Mouse (Mus musculus) lung, postnatal 0 days (tissue): ENCODE measurements at regions not wholly inside any gene's neighbourhood (a gene's known extent, or its start where the extent isn't known, plus 50 kb on each side); places are given as distances from the start of the nearest gene placed in this dataset.

Source experiments
- ATAC-seq: fragments of 200-750 bp; cut with Nextera tagmentation; 2 replicates; pipeline ENCODE4 v1.8.0; 2017; ENCODE audit warnings: moderate library complexity
- DNase-seq: peaks from one replicate; pipeline ENCODE4 v3.0.0-alpha.2; 2016; ENCODE audit warnings: low spot score
- H3K27ac ChIP-seq: fragments of 300-500 bp; sonication (generic); 2 replicates; pipeline ENCODE4 v1.5.1; 2014; ENCODE audit warnings: antibody characterized with exemption, mild to moderate bottlenecking, low read length, mixed read lengths
- H3K27me3 ChIP-seq: fragments of 300-500 bp; sonication (generic); replicated peaks from 2 replicates; pipeline ENCODE4 v1.6.1; 2014; ENCODE audit warnings: low read length, mixed read lengths; ENCODE audit not compliant: insufficient read depth
- H3K36me3 ChIP-seq: fragments of 300-500 bp; sonication (generic); 2 replicates; pipeline ENCODE4 v1.6.1; 2014; ENCODE audit warnings: low read length, mixed read lengths; ENCODE audit not compliant: insufficient read depth
- H3K4me1 ChIP-seq: fragments of 300-500 bp; sonication (generic); 2 replicates; pipeline ENCODE4 v1.6.1; 2014; ENCODE audit warnings: antibody characterized with exemption, low read depth, low read length, mixed read lengths; ENCODE audit not compliant: insufficient read depth
- H3K4me2 ChIP-seq: fragments of 300-500 bp; sonication (generic); replicated peaks from 2 replicates; pipeline ENCODE4 v1.6.1; 2014; ENCODE audit warnings: low read depth, mild to moderate bottlenecking, low read length, moderate library complexity, mixed read lengths
- H3K4me3 ChIP-seq: fragments of 300-500 bp; sonication (generic); 2 replicates; pipeline ENCODE4 v1.5.1; 2014; ENCODE audit warnings: low read depth, low read length
- H3K9ac ChIP-seq: fragments of 300-500 bp; sonication (generic); replicated peaks from 2 replicates; pipeline ENCODE4 v1.6.1; 2014; ENCODE audit warnings: low read depth, mild to moderate bottlenecking
- H3K9me3 ChIP-seq: fragments of 300-500 bp; sonication (generic); 2 replicates; pipeline ENCODE4 v1.6.1; 2016; ENCODE audit warnings: low read length, mixed read lengths
- CTCF ChIP-seq: IDR thresholded peaks from 2 replicates; pipeline ENCODE4 v1.5.1; 2016; ENCODE audit warnings: antibody characterized with exemption, mild to moderate bottlenecking
- EP300 ChIP-seq: IDR thresholded peaks from 2 replicates; pipeline ENCODE4 v1.6.1; 2016; ENCODE audit warnings: antibody characterized with exemption, mild to moderate bottlenecking, control low read depth
- WGBS: fragments of 180-500 bp; shearing (Covaris S2); extraction: QIAGEN DNeasy Blood & Tissue Kit; methylation state at CpG from one replicate; pipeline ENCODE4 v1.1.7; 2014; 5-methylcytosine and 5-hydroxymethylcytosine counted together

GRCm38 (mm10) chr8:8802761-8803340 lies 112.5 kb upstream of the Arglu1 start:
- no peak overlapping the region for H3K4me3 ChIP-seq
- ATAC-seq: no peak

GRCm38 (mm10) chr8:8802317-8802716 lies 112.0 kb upstream of the Arglu1 start:
- H3K4me1 ChIP-seq: no peaks in the 10 kb centered on the region
- H3K36me3 ChIP-seq: no peaks in the 10 kb centered on the region
- TF ChIP-seq EP300 (no peak), CTCF (0 out of 2 replicates have a peak, but pooled peaks have one; percentile 3)
- no peak overlapping the region for H3K9ac ChIP-seq
- no peaks in the 10 kb centered on the region for H3K27me3 ChIP-seq
- DNase-seq: no peak
- WGBS: 59% methylated on average over 5 of the region's 5 CpGs
- no peak overlapping the region for H3K4me2 ChIP-seq
- no peak overlapping the region for H3K27ac ChIP-seq
- H3K9me3 ChIP-seq: no peaks in the 10 kb centered on the region
- H3K4me3 ChIP-seq: no peak overlapping the region
- ATAC-seq: no peak

More at GRCm38 (mm10) chr8:8802761-8803340, 112.5 kb upstream of the Arglu1 start:
- H3K27me3 ChIP-seq: no peaks in the 10 kb centered on the region
- H3K9ac ChIP-seq: no peak overlapping the region
- H3K27ac ChIP-seq: no peak overlapping the region
- no peaks in the 10 kb centered on the region for H3K36me3 ChIP-seq
- no peak for DNase-seq
- no peak overlapping the region for H3K4me2 ChIP-seq
- TF ChIP-seq EP300: no peak
- no peak for TF ChIP-seq CTCF
- no peaks in the 10 kb centered on the region for H3K9me3 ChIP-seq
- WGBS: 75% methylated on average over 6 of the region's 6 CpGs
- H3K4me1 ChIP-seq: no peaks in the 10 kb centered on the region

- no peaks in the 10 kb centered on the region for H3K27me3 ChIP-seq
- no peaks in the 10 kb centered on the region for H3K36me3 ChIP-seq
- DNase-seq (peak; percentile 33), ATAC-seq (peak; percentile 65)
- WGBS: 28% methylated on average over 5 of the region's 5 CpGs
- TF ChIP-seq CTCF: 0 out of 2 replicates have a peak, but pooled peaks have one; percentile 6
- TF ChIP-seq EP300: no peak
- H3K27ac ChIP-seq: no peak overlapping the region
- H3K9ac ChIP-seq: no peak overlapping the region
- no peaks in the 10 kb centered on the region for H3K4me1 ChIP-seq
- H3K4me2 ChIP-seq: no peak overlapping the region
- no peaks in the 10 kb centered on the region for H3K9me3 ChIP-seq
- no peak overlapping the region for H3K4me3 ChIP-seq
Measured at GRCm38 (mm10) chr8:8801578-8801977, 111.3 kb upstream of the Arglu1 start.

- Histone ChIP-seq H3K9ac (no peak overlapping the region), H3K27ac (no peak overlapping the region), H3K27me3 (no peaks in the 10 kb centered on the region), H3K4me3 (no peak overlapping the region), H3K36me3 (no peaks in the 10 kb centered on the region), H3K4me2 (no peak overlapping the region), H3K9me3 (no peaks in the 10 kb centered on the region), H3K4me1 (no peaks in the 10 kb centered on the region)
- ATAC-seq (no peak), DNase-seq (no peak)
- no peak for TF ChIP-seq EP300
- no peak for TF ChIP-seq CTCF
- WGBS: 47% methylated on average over 3 of the region's 3 CpGs
Measured at GRCm38 (mm10) chr8:8797521-8797920, 107.2 kb upstream of the Arglu1 start.

GRCm38 (mm10) chr8:8796951-8797350 lies 106.6 kb upstream of the Arglu1 start:
- TF ChIP-seq EP300: no peak
- TF ChIP-seq CTCF: no peak
- WGBS: 18% methylated on average over 9 of the region's 9 CpGs
- ATAC-seq (no peak), DNase-seq (no peak)
- Histone ChIP-seq H3K27ac (no peak overlapping the region), H3K4me1 (no peaks in the 10 kb centered on the region), H3K9ac (no peak overlapping the region), H3K27me3 (no peaks in the 10 kb centered on the region), H3K4me2 (no peak overlapping the region), H3K4me3 (no peak overlapping the region), H3K36me3 (no peaks in the 10 kb centered on the region), H3K9me3 (no peaks in the 10 kb centered on the region)

GRCm38 (mm10) chr8:8794711-8795110 lies 104.4 kb upstream of the Arglu1 start:
- no peaks in the 10 kb centered on the region for H3K27me3 ChIP-seq
- no peaks in the 10 kb centered on the region for H3K36me3 ChIP-seq
- no peak overlapping the region for H3K9ac ChIP-seq
- TF ChIP-seq EP300 (peak; percentile 82), CTCF (no peak)
- H3K27ac ChIP-seq: no peak overlapping the region
- WGBS: 43% methylated on average over 6 of the region's 6 CpGs
- H3K9me3 ChIP-seq: no peaks in the 10 kb centered on the region
- no peak overlapping the region for H3K4me2 ChIP-seq
- H3K4me1 ChIP-seq: no peaks in the 10 kb centered on the region
- DNase-seq: peak; percentile 29
- no peak overlapping the region for H3K4me3 ChIP-seq
- ATAC-seq: peak; percentile 65

GRCm38 (mm10) chr8:8779931-8780330 lies 89.6 kb upstream of the Arglu1 start:
- ATAC-seq: no peak
- Histone ChIP-seq H3K4me2 (no peak overlapping the region), H3K27me3 (no peaks in the 10 kb centered on the region), H3K27ac (no peak overlapping the region), H3K9ac (no peak overlapping the region), H3K4me3 (no peak overlapping the region), H3K9me3 (no peaks in the 10 kb centered on the region), H3K36me3 (no peaks in the 10 kb centered on the region), H3K4me1 (no peaks in the 10 kb centered on the region)
- TF ChIP-seq CTCF (no peak), EP300 (no peak)
- DNase-seq: no peak
- 86% methylated on average over 15 of the region's 15 CpGs for WGBS
